Comparison of ENCODE assay signal across 18 mouse cellular contexts in genomic region chr6:134559635-134560034, GRCm38 (mm10). TPM values are rescaled to one million over a fixed set of nuclear protein-coding genes. Genes with fewer than 3 reads are reported as not detected.
A peak's percentile ranks its signal among the peaks of the same experiment; 100 is the strongest.
DNase-seq lines count a peak whose midpoint lies in the region; ATAC-seq lines count a peak whose summit lies in the region.
"Had no signal": no experiment of that assay in that cellular context is flagged by ENCODE, and none has a peak within 500 bp of the region (broad histone marks: within the 10 kb centered on the region; RNA-seq: fewer than 3 reads in every experiment).

No protein-coding gene starts in this region.

- no peaks in the 10 kb centered on the region for H3K9me3 ChIP-seq in liver, embryonic 16.5 days (replicated peaks; ENCODE audit: control insufficient read depth, low read length)
- H3K9me3 ChIP-seq in liver, embryonic 11.5 days (ENCODE audit: control insufficient read depth, low read length) = no peaks in the 10 kb centered on the region
- no peaks in the 10 kb centered on the region for H3K9me3 ChIP-seq in midbrain, embryonic 16.5 days (replicated peaks; ENCODE audit: control insufficient read depth, low read length, poor library complexity, severe bottlenecking)
- H3K9me3 ChIP-seq in midbrain, embryonic 15.5 days = no peaks in the 10 kb centered on the region
- H3K9me3 ChIP-seq: embryonic facial prominence, embryonic 12.5 days; forebrain, embryonic 15.5 days; heart, embryonic 10.5 days had no signal

- 67% methylated on average over 3 of the region's 3 CpGs for WGBS in liver, embryonic 16.5 days (ENCODE audit: insufficient replicate concordance)
- WGBS in liver, embryonic 11.5 days = 86% methylated on average over 3 of the region's 3 CpGs
- WGBS in midbrain, embryonic 16.5 days = 58% methylated on average over 3 of the region's 3 CpGs
- 65% methylated on average over 3 of the region's 3 CpGs for WGBS in midbrain, embryonic 15.5 days

- H3K4me2 ChIP-seq in liver, embryonic 16.5 days (ENCODE audit: low read depth, low read length) = no peak overlapping the region
- no peak overlapping the region for H3K4me2 ChIP-seq in liver, embryonic 11.5 days
- no peak overlapping the region for H3K4me2 ChIP-seq in midbrain, embryonic 16.5 days (ENCODE audit: low read length)
- H3K4me2 ChIP-seq in midbrain, embryonic 15.5 days = no peak overlapping the region
- H3K4me2 ChIP-seq: embryonic facial prominence, embryonic 12.5 days; forebrain, embryonic 15.5 days; hindbrain, embryonic 14.5 days had no signal

- no peaks in the 10 kb centered on the region for H3K36me3 ChIP-seq in liver, embryonic 16.5 days (ENCODE audit: control insufficient read depth, insufficient read depth)
- no peaks in the 10 kb centered on the region for H3K36me3 ChIP-seq in liver, embryonic 11.5 days (ENCODE audit: control insufficient read depth, insufficient read depth, low read length)
- H3K36me3 ChIP-seq in midbrain, embryonic 16.5 days (ENCODE audit: control insufficient read depth, insufficient read depth, low read length) = no peaks in the 10 kb centered on the region
- no peaks in the 10 kb centered on the region for H3K36me3 ChIP-seq in midbrain, embryonic 15.5 days (replicated peaks)
- H3K36me3 ChIP-seq: embryonic facial prominence, embryonic 12.5 days; forebrain, embryonic 15.5 days; heart, embryonic 10.5 days had no signal

- ATAC-seq in liver, embryonic 16.5 days (ENCODE audit: low read depth) = 0 out of 2 replicates have a peak, but pooled peaks have one; percentile 26
- no peak for ATAC-seq in liver, embryonic 11.5 days (replicated peaks; ENCODE audit: low FRiP score)
- ATAC-seq in midbrain, embryonic 16.5 days = peak; percentile 41; the same call in 1 of the 2 replicates
- no peak for ATAC-seq in midbrain, embryonic 15.5 days (replicated peaks)
- ATAC-seq in granulocyte monocyte progenitor cell, adult 5-6 weeks (replicated peaks; ENCODE audit: poor library complexity, severe bottlenecking) = no peak
- ATAC-seq: forebrain, embryonic 15.5 days had no signal

- 0 out of 2 replicates have a peak overlapping the region, but pooled peaks have one; percentile 1 for H3K27ac ChIP-seq in liver, embryonic 16.5 days (ENCODE audit: low read length)
- H3K27ac ChIP-seq in liver, embryonic 11.5 days (ENCODE audit: low read depth, low read length) = no peak overlapping the region
- no peak overlapping the region for H3K27ac ChIP-seq in midbrain, embryonic 16.5 days (ENCODE audit: low read length)
- no peak overlapping the region for H3K27ac ChIP-seq in midbrain, embryonic 15.5 days
- H3K27ac ChIP-seq: embryonic facial prominence, embryonic 12.5 days; forebrain, embryonic 15.5 days; heart, embryonic 10.5 days; hindbrain, embryonic 14.5 days had no signal

- H3K9ac ChIP-seq in liver, embryonic 16.5 days (ENCODE audit: low read depth, low read length) = no peak overlapping the region
- H3K9ac ChIP-seq in liver, embryonic 11.5 days (ENCODE audit: low read depth, low read length) = no peak overlapping the region
- H3K9ac ChIP-seq in midbrain, embryonic 16.5 days (ENCODE audit: low read depth, low read length) = no peak overlapping the region
- no peak overlapping the region for H3K9ac ChIP-seq in midbrain, embryonic 15.5 days
- H3K9ac ChIP-seq: embryonic facial prominence, embryonic 12.5 days; forebrain, embryonic 15.5 days; hindbrain, embryonic 14.5 days had no signal

- peak; percentile 64 for DNase-seq in heart, adult 11 months
- no peak for DNase-seq in heart, adult 8-10 months (ENCODE audit: low spot score)
- no peak for DNase-seq in liver, embryonic 11.5 days (ENCODE audit: low spot score)
- DNase-seq: adrenal gland, adult 8-10 months; cerebellum, adult 11-12 months; cerebellum, adult 9-10 months; cerebellum, postnatal 25 days; gastrocnemius, postnatal 10 days; heart, postnatal 10 days; heart, postnatal 4 days had no signal

- H3K4me3 ChIP-seq in liver, embryonic 16.5 days (ENCODE audit: low read depth, low read length) = no peak overlapping the region
- no peak overlapping the region for H3K4me3 ChIP-seq in liver, embryonic 11.5 days (ENCODE audit: low read depth, low read length)
- H3K4me3 ChIP-seq in midbrain, embryonic 16.5 days (ENCODE audit: low read depth, low read length) = no peak overlapping the region
- no peak overlapping the region for H3K4me3 ChIP-seq in midbrain, embryonic 15.5 days
- H3K4me3 ChIP-seq: embryonic facial prominence, embryonic 12.5 days; forebrain, embryonic 15.5 days; heart, embryonic 10.5 days had no signal

- H3K4me1 ChIP-seq in liver, embryonic 16.5 days (ENCODE audit: control insufficient read depth, low read depth, low read length) = peaks cover 5% of the 10 kb centered on the region
- H3K4me1 ChIP-seq in liver, embryonic 11.5 days (replicated peaks; ENCODE audit: control insufficient read depth, insufficient read depth, low read length) = peaks cover 20% of the 10 kb centered on the region
- peaks cover 27% of the 10 kb centered on the region for H3K4me1 ChIP-seq in midbrain, embryonic 16.5 days (ENCODE audit: control insufficient read depth, insufficient read depth, low read length)
- peaks cover 32% of the 10 kb centered on the region for H3K4me1 ChIP-seq in midbrain, embryonic 15.5 days

- H3K27me3 ChIP-seq in liver, embryonic 16.5 days (ENCODE audit: control insufficient read depth, insufficient read depth, low read depth, low read length) = no peaks in the 10 kb centered on the region
- H3K27me3 ChIP-seq in liver, embryonic 11.5 days (replicated peaks; ENCODE audit: control insufficient read depth, insufficient read depth, low read length) = no peaks in the 10 kb centered on the region
- no peaks in the 10 kb centered on the region for H3K27me3 ChIP-seq in midbrain, embryonic 16.5 days (ENCODE audit: control insufficient read depth, insufficient read depth, low read depth, low read length)
- no peaks in the 10 kb centered on the region for H3K27me3 ChIP-seq in midbrain, embryonic 15.5 days (replicated peaks)
- H3K27me3 ChIP-seq: embryonic facial prominence, embryonic 12.5 days; forebrain, embryonic 15.5 days had no signal

RNA-seq across cellular contexts. Expression of gene Lrp6, which starts 7.1 kb away (rescaled TPM):
- 10 to 100 TPM; 43.5 to 48.0 (median 46.9) TPM for total RNA-seq in heart, adult 8-10 months (2022)
- polyA plus RNA-seq in liver, embryonic 16.5 days (2015; fragmentation: Nextera tagmentation; extraction: Ambion mirVana) = 6.6 and 7.8 TPM in 2 replicates
- polyA plus RNA-seq in liver, embryonic 11.5 days (2014; fragmentation: Nextera tagmentation; extraction: Ambion mirVana) = 14.1 and 17.1 TPM in 2 replicates
- 14.4 and 16.7 TPM in 2 replicates for polyA plus RNA-seq in midbrain, embryonic 16.5 days (2015; fragmentation: Nextera tagmentation; extraction: Ambion mirVana)
- polyA plus RNA-seq in midbrain, embryonic 15.5 days (2015; fragmentation: Nextera tagmentation; extraction: Ambion mirVana) = 18.8 and 19.5 TPM in 2 replicates
- total RNA-seq in granulocyte monocyte progenitor cell, adult 5-6 weeks (2014; fragmentation: Nextera tagmentation) = 17.2 and 22.6 TPM in 2 replicates
- 31.3 and 36.1 TPM in 2 replicates for total RNA-seq in granulocyte monocyte progenitor cell, adult 5-6 weeks (2017)

Comparison
In these comparisons a context has a peak if more than half of its experiments do, and no peak if none do; other contexts are left out.
1. ATAC-seq: peak in liver, embryonic 16.5 days (single experiment) and midbrain, embryonic 16.5 days (single experiment); none in liver, embryonic 11.5 days (single experiment), midbrain, embryonic 15.5 days (single experiment) and granulocyte monocyte progenitor cell, adult 5-6 weeks (single experiment).